Mouse (Mus musculus): Measurements from ENCODE around the gene Bpifb5. TPM values are rescaled to one million over a fixed set of nuclear protein-coding genes. Genes with fewer than 3 reads are reported as not detected.

Bpifb5 gene
- polyA plus RNA-seq, 1 experiment from 2014 or later = 0.26 TPM

DNA sequence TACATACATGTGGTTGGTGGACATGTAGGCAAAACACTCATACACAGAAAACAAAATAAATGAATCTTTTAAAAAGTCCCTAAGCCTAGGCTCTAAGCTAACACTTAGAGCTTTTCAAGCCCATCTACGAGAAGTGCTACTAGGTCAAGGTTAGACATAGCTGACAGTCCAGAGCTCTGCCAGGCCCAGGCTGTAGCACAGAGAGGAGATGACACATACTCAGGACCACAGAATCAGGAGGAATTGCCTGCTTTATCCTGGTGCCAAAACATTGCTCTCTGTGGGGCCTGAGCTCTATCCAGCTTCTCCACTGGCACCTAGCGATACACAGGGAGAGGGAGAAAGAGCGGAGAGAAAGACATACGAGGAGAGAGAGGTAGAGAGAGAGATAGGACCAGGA is 30.5 kb upstream of the Bpifb5 start:
- DNase-seq (ENCODE audit: low spot score, missing footprints) = no peak
- no peaks in the 10 kb centered on the region for H3K36me3 ChIP-seq (ENCODE audit: control insufficient read depth, insufficient read depth, low read length)
- H3K4me2 ChIP-seq = no peak overlapping the region
- H3K9ac ChIP-seq (ENCODE audit: low read length) = no peak overlapping the region
- no peak for ATAC-seq (ENCODE audit: low FRiP score)
- no peaks in the 10 kb centered on the region for H3K27me3 ChIP-seq (ENCODE audit: control insufficient read depth, insufficient read depth, low read length)
- no peak overlapping the region for H3K4me3 ChIP-seq (ENCODE audit: low read depth, low read length)
- 91% methylated on average over 4 of the region's 4 CpGs for WGBS
- no peak overlapping the region for H3K27ac ChIP-seq (ENCODE audit: low read depth, low read length)
- no peaks in the 10 kb centered on the region for H3K9me3 ChIP-seq (ENCODE audit: control insufficient read depth, low read length)
- H3K4me1 ChIP-seq (ENCODE audit: control insufficient read depth, insufficient read depth, low read length) = no peaks in the 10 kb centered on the region

GRCm38 (mm10) chr2:154193994-154194504 is 29.5 kb upstream of the Bpifb5 start:
- H3K9ac ChIP-seq (ENCODE audit: low read length) = no peak overlapping the region
- H3K4me2 ChIP-seq = no peak overlapping the region
- H3K4me3 ChIP-seq (ENCODE audit: low read depth, low read length) = no peak overlapping the region
- DNase-seq (ENCODE audit: low spot score, missing footprints) (no peak), ATAC-seq (ENCODE audit: low FRiP score) (no peak)
- H3K27me3 ChIP-seq (ENCODE audit: control insufficient read depth, insufficient read depth, low read length) = no peaks in the 10 kb centered on the region
- WGBS = 65% methylated on average over 5 of the region's 5 CpGs
- H3K27ac ChIP-seq (ENCODE audit: low read depth, low read length) = no peak overlapping the region
- H3K36me3 ChIP-seq (ENCODE audit: control insufficient read depth, insufficient read depth, low read length) = no peaks in the 10 kb centered on the region
- no peaks in the 10 kb centered on the region for H3K9me3 ChIP-seq (ENCODE audit: control insufficient read depth, low read length)
- H3K4me1 ChIP-seq (ENCODE audit: control insufficient read depth, insufficient read depth, low read length) = no peaks in the 10 kb centered on the region

- no peaks in the 10 kb centered on the region for H3K4me1 ChIP-seq (ENCODE audit: control insufficient read depth, insufficient read depth, low read length)
- no peak overlapping the region for H3K27ac ChIP-seq (ENCODE audit: low read depth, low read length)
- WGBS = 84% methylated on average over 9 of the region's 9 CpGs
- H3K4me2 ChIP-seq = no peak overlapping the region
- ATAC-seq (ENCODE audit: low FRiP score) (no peak), DNase-seq (ENCODE audit: low spot score, missing footprints) (no peak)
- H3K36me3 ChIP-seq (ENCODE audit: control insufficient read depth, insufficient read depth, low read length) = no peaks in the 10 kb centered on the region
- H3K4me3 ChIP-seq (ENCODE audit: low read depth, low read length) = no peak overlapping the region
- H3K9me3 ChIP-seq (ENCODE audit: control insufficient read depth, low read length) = no peaks in the 10 kb centered on the region
- H3K9ac ChIP-seq (ENCODE audit: low read length) = no peak overlapping the region
- H3K27me3 ChIP-seq (ENCODE audit: control insufficient read depth, insufficient read depth, low read length) = no peaks in the 10 kb centered on the region
Measured at GRCm38 (mm10) chr2:154197036-154197435, 26.5 kb upstream of the Bpifb5 start.

GRCm38 (mm10) chr2:154204630-154205029 is 18.9 kb upstream of the Bpifb5 start:
- Histone ChIP-seq H3K9ac (ENCODE audit: low read length) (no peak overlapping the region), H3K9me3 (ENCODE audit: control insufficient read depth, low read length) (no peaks in the 10 kb centered on the region), H3K27ac (ENCODE audit: low read depth, low read length) (no peak overlapping the region), H3K4me2 (no peak overlapping the region), H3K36me3 (ENCODE audit: control insufficient read depth, insufficient read depth, low read length) (no peaks in the 10 kb centered on the region), H3K4me3 (ENCODE audit: low read depth, low read length) (no peak overlapping the region), H3K27me3 (ENCODE audit: control insufficient read depth, insufficient read depth, low read length) (no peaks in the 10 kb centered on the region), H3K4me1 (ENCODE audit: control insufficient read depth, insufficient read depth, low read length) (no peaks in the 10 kb centered on the region)
- WGBS = 83% methylated on average over 4 of the region's 4 CpGs
- DNase-seq (ENCODE audit: low spot score, missing footprints) = no peak
- ATAC-seq (ENCODE audit: low FRiP score) = no peak

DNA sequence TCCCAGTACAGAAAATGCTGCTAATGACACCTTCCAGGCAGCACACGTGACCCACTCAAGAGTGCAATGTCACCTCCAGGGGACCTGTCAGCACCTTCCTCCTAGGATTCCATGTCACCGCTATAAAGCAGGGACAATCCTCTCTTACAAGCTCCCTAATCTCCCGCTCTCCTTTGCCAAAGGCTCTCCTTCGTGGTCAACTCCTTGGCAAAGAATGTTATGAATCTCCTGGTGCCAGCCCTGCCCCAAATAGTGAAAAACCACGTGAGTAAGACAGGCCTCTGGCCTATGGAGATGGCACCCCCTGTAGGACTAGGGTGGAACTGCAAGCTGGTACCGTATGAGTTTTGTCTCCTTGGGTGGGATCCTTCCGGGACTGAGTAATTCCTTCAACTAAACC is 16.6 kb upstream of the Bpifb5 start:
- DNase-seq (ENCODE audit: low spot score, missing footprints) (peak; percentile 91), ATAC-seq (ENCODE audit: low FRiP score) (no peak)
- H3K4me1 ChIP-seq (ENCODE audit: control insufficient read depth, insufficient read depth, low read length) = no peaks in the 10 kb centered on the region
- no peaks in the 10 kb centered on the region for H3K27me3 ChIP-seq (ENCODE audit: control insufficient read depth, insufficient read depth, low read length)
- H3K4me2 ChIP-seq = no peak overlapping the region
- no peak overlapping the region for H3K9ac ChIP-seq (ENCODE audit: low read length)
- no peak overlapping the region for H3K27ac ChIP-seq (ENCODE audit: low read depth, low read length)
- WGBS = 63% methylated on average over 7 of the region's 7 CpGs
- no peak overlapping the region for H3K4me3 ChIP-seq (ENCODE audit: low read depth, low read length)
- no peaks in the 10 kb centered on the region for H3K36me3 ChIP-seq (ENCODE audit: control insufficient read depth, insufficient read depth, low read length)
- no peaks in the 10 kb centered on the region for H3K9me3 ChIP-seq (ENCODE audit: control insufficient read depth, low read length)

GRCm38 (mm10) chr2:154209112-154209511 is 14.4 kb upstream of the Bpifb5 start:
- Histone ChIP-seq H3K4me2 (no peak overlapping the region), H3K27me3 (ENCODE audit: control insufficient read depth, insufficient read depth, low read length) (no peaks in the 10 kb centered on the region), H3K4me3 (ENCODE audit: low read depth, low read length) (no peak overlapping the region), H3K36me3 (ENCODE audit: control insufficient read depth, insufficient read depth, low read length) (no peaks in the 10 kb centered on the region), H3K9ac (ENCODE audit: low read length) (no peak overlapping the region), H3K4me1 (ENCODE audit: control insufficient read depth, insufficient read depth, low read length) (no peaks in the 10 kb centered on the region), H3K27ac (ENCODE audit: low read depth, low read length) (no peak overlapping the region), H3K9me3 (ENCODE audit: control insufficient read depth, low read length) (no peaks in the 10 kb centered on the region)
- peak; percentile 88 for DNase-seq (ENCODE audit: low spot score, missing footprints)
- no peak for ATAC-seq (ENCODE audit: low FRiP score)
- WGBS = 20% methylated on average over 3 of the region's 3 CpGs

- Histone ChIP-seq H3K9me3 (ENCODE audit: control insufficient read depth, low read length) (no peaks in the 10 kb centered on the region), H3K9ac (ENCODE audit: low read length) (no peak overlapping the region), H3K4me3 (ENCODE audit: low read depth, low read length) (no peak overlapping the region), H3K27ac (ENCODE audit: low read depth, low read length) (no peak overlapping the region), H3K4me1 (ENCODE audit: control insufficient read depth, insufficient read depth, low read length) (no peaks in the 10 kb centered on the region), H3K36me3 (ENCODE audit: control insufficient read depth, insufficient read depth, low read length) (no peaks in the 10 kb centered on the region), H3K27me3 (ENCODE audit: control insufficient read depth, insufficient read depth, low read length) (no peaks in the 10 kb centered on the region), H3K4me2 (no peak overlapping the region)
- ATAC-seq (ENCODE audit: low FRiP score) = no peak
- 30% methylated on average over 1 of the region's 1 CpGs for WGBS
- DNase-seq (ENCODE audit: low spot score, missing footprints) = peak; percentile 67
Measured at GRCm38 (mm10) chr2:154211121-154211520, 12.4 kb upstream of the Bpifb5 start.

GRCm38 (mm10) chr2:154211881-154212280 is 11.7 kb upstream of the Bpifb5 start:
- H3K4me2 ChIP-seq = no peak overlapping the region
- no peaks in the 10 kb centered on the region for H3K36me3 ChIP-seq (ENCODE audit: control insufficient read depth, insufficient read depth, low read length)
- H3K4me3 ChIP-seq (ENCODE audit: low read depth, low read length) = no peak overlapping the region
- H3K27ac ChIP-seq (ENCODE audit: low read depth, low read length) = no peak overlapping the region
- WGBS = 84% methylated on average over 4 of the region's 4 CpGs
- no peaks in the 10 kb centered on the region for H3K4me1 ChIP-seq (ENCODE audit: control insufficient read depth, insufficient read depth, low read length)
- H3K9ac ChIP-seq (ENCODE audit: low read length) = no peak overlapping the region
- H3K27me3 ChIP-seq (ENCODE audit: control insufficient read depth, insufficient read depth, low read length) = no peaks in the 10 kb centered on the region
- DNase-seq (ENCODE audit: low spot score, missing footprints) = peak; percentile 21
- ATAC-seq (ENCODE audit: low FRiP score) = no peak
- no peaks in the 10 kb centered on the region for H3K9me3 ChIP-seq (ENCODE audit: control insufficient read depth, low read length)

DNA sequence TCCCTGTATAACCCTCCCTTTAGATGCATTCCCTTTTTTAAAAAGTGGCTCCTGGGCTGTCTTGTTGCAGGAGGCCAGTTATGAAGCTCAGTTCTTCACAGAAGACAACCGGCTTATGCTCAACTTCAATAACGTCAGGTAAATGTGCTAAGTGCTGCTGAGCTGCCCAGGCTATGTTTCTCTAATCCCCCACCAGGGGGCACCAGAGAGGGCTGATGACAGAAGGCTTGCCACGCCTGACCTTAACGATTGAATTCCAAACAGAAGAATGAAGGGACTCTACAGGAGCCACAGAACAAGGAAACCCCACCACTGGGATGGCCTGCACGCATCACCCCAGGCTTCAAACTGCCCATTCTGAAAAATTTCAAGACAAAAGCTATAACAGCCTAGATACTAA is 8.4 kb upstream of the Bpifb5 start:
- H3K36me3 ChIP-seq (ENCODE audit: control insufficient read depth, insufficient read depth, low read length) = no peaks in the 10 kb centered on the region
- no peaks in the 10 kb centered on the region for H3K4me1 ChIP-seq (ENCODE audit: control insufficient read depth, insufficient read depth, low read length)
- no peak for ATAC-seq (ENCODE audit: low FRiP score)
- no peak overlapping the region for H3K4me2 ChIP-seq
- H3K9ac ChIP-seq (ENCODE audit: low read length) = no peak overlapping the region
- no peak overlapping the region for H3K27ac ChIP-seq (ENCODE audit: low read depth, low read length)
- H3K9me3 ChIP-seq (ENCODE audit: control insufficient read depth, low read length) = no peaks in the 10 kb centered on the region
- WGBS = 20% methylated on average over 5 of the region's 5 CpGs
- H3K27me3 ChIP-seq (ENCODE audit: control insufficient read depth, insufficient read depth, low read length) = no peaks in the 10 kb centered on the region
- H3K4me3 ChIP-seq (ENCODE audit: low read depth, low read length) = no peak overlapping the region
- peak; percentile 93 for DNase-seq (ENCODE audit: low spot score, missing footprints)

- H3K4me3 ChIP-seq (ENCODE audit: low read depth, low read length) = no peak overlapping the region
- H3K4me2 ChIP-seq = no peak overlapping the region
- DNase-seq (ENCODE audit: low spot score, missing footprints) (no peak), ATAC-seq (ENCODE audit: low FRiP score) (no peak)
- H3K27me3 ChIP-seq (ENCODE audit: control insufficient read depth, insufficient read depth, low read length) = no peaks in the 10 kb centered on the region
- no peaks in the 10 kb centered on the region for H3K36me3 ChIP-seq (ENCODE audit: control insufficient read depth, insufficient read depth, low read length)
- peaks cover 9% of the 10 kb centered on the region for H3K4me1 ChIP-seq (ENCODE audit: control insufficient read depth, insufficient read depth, low read length)
- no peaks in the 10 kb centered on the region for H3K9me3 ChIP-seq (ENCODE audit: control insufficient read depth, low read length)
- no peak overlapping the region for H3K9ac ChIP-seq (ENCODE audit: low read length)
- WGBS = 80% methylated on average over 5 of the region's 5 CpGs
- H3K27ac ChIP-seq (ENCODE audit: low read depth, low read length) = no peak overlapping the region
Measured at GRCm38 (mm10) chr2:154219950-154220349, 3.6 kb upstream of the Bpifb5 start.
